Mouse (Mus musculus) cortical plate, adult 2 months (tissue): Measurements from ENCODE around the gene Vmn1r45. TPM values are rescaled to one million over a fixed set of nuclear protein-coding genes. Genes with fewer than 3 reads are reported as not detected.
"Not testable (repeated sequence)": the region's sequence is repeated elsewhere in the genome, so short reads cannot be mapped to it uniquely, and the experiment has no call there.

Source experiments
- H3K27ac ChIP-seq: fragments of 200-500 bp; 2 replicates; pipeline ENCODE4 v1.5.1; 2012; ENCODE audit warnings: low read length, control low read depth, inconsistent platforms; ENCODE audit not compliant: insufficient read depth
- H3K4me1 ChIP-seq: fragments of 200-500 bp; 2 replicates; pipeline ENCODE4 v1.6.1; 2011; ENCODE audit warnings: low read length; ENCODE audit not compliant: control insufficient read depth, insufficient read depth
- H3K4me3 ChIP-seq: fragments of 200-500 bp; 2 replicates; pipeline ENCODE4 v1.5.1; 2011; ENCODE audit warnings: mild to moderate bottlenecking, low read length, control low read depth; ENCODE audit not compliant: insufficient read depth
- CTCF ChIP-seq: fragments of 200-500 bp; IDR thresholded peaks from 2 replicates; pipeline ENCODE4 v1.5.1; 2011; ENCODE audit warnings: mild to moderate bottlenecking, control low read depth, low read length; ENCODE audit not compliant: insufficient read depth; ENCODE audit errors: extremely low read depth
- POLR2A ChIP-seq: fragments of 200-500 bp; IDR thresholded peaks from 2 replicates; pipeline ENCODE4 v1.6.1; 2011; ENCODE audit warnings: mild to moderate bottlenecking, low read length, control low read depth; ENCODE audit not compliant: insufficient read depth; ENCODE audit errors: extremely low read depth
- polyA plus RNA-seq: library from polyadenylated mRNA; depleted of rRNA; stranded (reverse); fragments of >200 nt; gene quantifications from 2 replicates; pipeline ENCODE4 v1.2.3, GENCODE M21; 2012; rRNA removed

The Vmn1r45 gene
- not detected in 2 replicates for polyA plus RNA-seq

GRCm38 (mm10) chr6:89940498-89940897 lies at the start of gene Vmn1r45:
Gene Vmn1r45 (minus strand): TSS chr6:89940598.
- not testable (repeated sequence) for H3K4me1 ChIP-seq, H3K27ac ChIP-seq, H3K4me3 ChIP-seq

DNA sequence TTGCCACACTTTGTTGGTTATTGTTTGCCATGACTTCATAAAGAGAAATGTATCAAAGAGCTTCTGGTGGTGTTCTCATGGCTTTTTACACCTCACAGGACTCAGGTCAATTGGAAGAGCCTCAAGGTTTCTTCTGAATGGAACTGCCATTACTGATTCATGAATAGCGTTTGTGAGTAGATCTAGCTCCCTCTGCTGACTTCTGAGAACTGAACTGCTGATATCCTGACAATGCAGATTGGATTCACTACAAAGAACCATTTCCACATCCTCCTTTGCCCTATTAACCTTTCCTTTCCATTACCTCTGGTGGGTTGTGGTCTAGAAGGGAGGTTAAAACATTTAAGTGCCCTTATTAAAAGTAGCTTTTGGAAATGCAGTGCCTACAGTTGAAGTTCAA lies 45.6 kb upstream of the Vmn1r45 start:
- no peak overlapping the region for H3K27ac ChIP-seq
- TF ChIP-seq CTCF (no peak), POLR2A (no peak)
- H3K4me3 ChIP-seq = no peak overlapping the region
- no peaks in the 10 kb centered on the region for H3K4me1 ChIP-seq

GRCm38 (mm10) chr6:89969013-89969412 lies 28.6 kb upstream of the Vmn1r45 start, which contains the start of gene Vmn1r46:
Gene Vmn1r46 (plus strand): TSS chr6:89969313.
- Histone ChIP-seq H3K4me3 (no peak within 1 kb of the TSS), H3K27ac (no peak within 1 kb of the TSS), H3K4me1 (no peaks in the 10 kb centered on the region)
- no peak for TF ChIP-seq POLR2A
- TF ChIP-seq CTCF = no peak

DNA sequence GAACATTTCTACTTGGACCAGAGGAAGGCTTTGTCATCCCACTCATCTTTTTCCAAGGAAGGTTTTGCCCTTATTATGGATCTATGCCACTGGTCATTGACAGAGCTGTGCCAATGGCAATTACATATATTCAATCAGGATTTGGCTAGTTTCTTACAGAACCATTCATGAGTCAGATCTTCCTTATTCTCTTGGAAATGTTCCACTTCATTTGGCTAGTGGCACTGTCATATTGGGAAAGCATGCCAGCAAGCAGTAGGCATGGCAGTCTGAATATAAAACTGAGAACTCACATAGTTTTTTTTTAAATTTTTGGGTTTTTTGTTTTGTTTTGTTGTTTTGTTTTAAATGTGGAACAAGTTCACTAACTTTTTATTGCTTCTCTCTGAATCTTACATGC lies 25.9 kb upstream of the Vmn1r45 start:
- Histone ChIP-seq H3K4me1 (no peaks in the 10 kb centered on the region), H3K4me3 (no peak overlapping the region), H3K27ac (no peak overlapping the region)
- TF ChIP-seq POLR2A = no peak
- no peak for TF ChIP-seq CTCF

- no peak overlapping the region for H3K27ac ChIP-seq
- H3K4me1 ChIP-seq = no peaks in the 10 kb centered on the region
- no peak for TF ChIP-seq POLR2A
- TF ChIP-seq CTCF = no peak
- no peak overlapping the region for H3K4me3 ChIP-seq
These were observed 13.2 kb upstream of the Vmn1r45 start for GRCm38 (mm10) chr6:89953556-89953955.

DNA sequence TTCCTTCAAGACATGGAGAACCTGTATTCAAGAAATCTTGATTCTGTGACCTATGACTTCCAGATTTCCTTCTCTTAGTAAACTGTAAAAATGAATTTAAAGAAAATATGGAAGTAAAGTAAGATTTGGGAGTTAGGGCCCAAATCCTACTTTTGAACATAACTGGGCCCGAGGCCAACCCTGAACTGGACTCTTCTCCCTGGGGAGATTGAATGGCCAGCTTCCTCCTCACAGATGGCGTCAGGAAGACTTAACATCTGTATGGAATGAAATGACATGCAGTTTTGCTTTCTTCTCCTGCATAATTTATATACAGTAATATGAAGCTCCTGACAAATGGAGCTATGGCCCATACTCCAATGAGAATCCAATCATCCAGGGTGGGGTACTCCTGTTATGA lies 528 bp upstream of the Vmn1r45 start:
- TF ChIP-seq POLR2A = no peak
- TF ChIP-seq CTCF = no peak
- no peaks in the 10 kb centered on the region for H3K4me1 ChIP-seq
- H3K4me3 ChIP-seq = no peak overlapping the region
- no peak overlapping the region for H3K27ac ChIP-seq

DNA sequence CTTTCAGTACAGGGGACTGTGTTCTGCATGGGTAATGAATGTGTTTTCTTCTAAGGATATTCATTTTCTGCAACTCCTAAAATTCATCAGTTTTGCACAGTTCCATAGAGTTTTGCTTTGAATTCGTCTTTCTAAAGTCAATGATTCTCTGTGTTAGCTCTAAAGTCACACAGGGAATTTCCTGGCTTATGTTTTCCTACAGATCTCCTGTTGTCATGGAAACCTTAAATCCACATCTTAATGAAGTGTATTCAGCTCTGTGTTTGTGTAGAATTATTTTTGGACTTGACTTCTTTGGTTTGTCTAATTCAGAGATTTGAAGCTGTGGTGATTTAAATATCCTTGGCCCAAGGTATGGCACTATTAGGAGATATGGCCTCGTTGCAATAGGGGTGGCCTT lies 56.6 kb downstream of the Vmn1r45 start:
- Histone ChIP-seq H3K4me3 (no peak overlapping the region), H3K27ac (no peak overlapping the region), H3K4me1 (no peaks in the 10 kb centered on the region)
- no peak for TF ChIP-seq CTCF
- TF ChIP-seq POLR2A = no peak

DNA sequence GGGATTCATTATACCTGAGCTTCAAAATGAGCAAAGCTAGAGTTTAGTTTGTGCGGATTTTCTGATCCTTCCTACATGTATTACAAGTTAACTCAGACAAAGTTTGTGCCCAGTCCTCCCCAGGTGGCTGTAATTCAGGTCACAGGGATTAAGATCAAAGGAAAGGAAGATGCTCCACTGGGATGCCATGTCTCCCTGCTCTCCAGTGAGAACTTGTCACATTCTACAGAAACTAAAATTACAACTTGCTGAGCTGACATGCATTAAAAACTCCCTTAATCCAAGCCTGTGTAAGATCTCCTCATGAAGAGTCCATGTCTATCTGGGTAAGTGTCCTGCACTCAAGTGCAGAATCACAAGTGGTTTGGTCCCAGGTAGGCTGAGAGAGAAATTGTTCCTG lies 57.0 kb downstream of the Vmn1r45 start, which contains the start of gene Vmn1r44:
Vmn1r44 (plus strand) TSS at position 301 of the 400 bp plus-strand sequence.
- no peaks in the 10 kb centered on the region for H3K4me1 ChIP-seq
- H3K4me3 ChIP-seq = no peak within 1 kb of the TSS
- TF ChIP-seq POLR2A = no peak
- no peak for TF ChIP-seq CTCF
- no peak within 1 kb of the TSS for H3K27ac ChIP-seq

Other genes starting within 250 kb of the Vmn1r45 start
- gene Vmn1r40, start 233.1 kb downstream of the Vmn1r45 start, polyA plus RNA-seq = not detected in 2 replicates
- not detected in 2 replicates for gene Vmn1r41, start 199.8 kb downstream of the Vmn1r45 start, polyA plus RNA-seq
- gene Vmn1r42, start 64.2 kb downstream of the Vmn1r45 start, polyA plus RNA-seq = not detected in 2 replicates
- gene Vmn1r43, start 64.2 kb downstream of the Vmn1r45 start, polyA plus RNA-seq = not detected in 2 replicates
- not detected in 2 replicates for gene Vmn1r44, start 56.9 kb downstream of the Vmn1r45 start, polyA plus RNA-seq
- gene Vmn1r46, start 28.7 kb upstream of the Vmn1r45 start, polyA plus RNA-seq = not detected in 2 replicates
- gene Vmn1r47, start 75.5 kb upstream of the Vmn1r45 start, polyA plus RNA-seq = not detected in 2 replicates
- not detected in 2 replicates for gene Vmn1r48, start 96.2 kb upstream of the Vmn1r45 start, polyA plus RNA-seq
- not detected in 2 replicates for gene Vmn1r49, start 137.9 kb upstream of the Vmn1r45 start, polyA plus RNA-seq
- gene Vmn1r50, start 160.8 kb upstream of the Vmn1r45 start, polyA plus RNA-seq = not detected in 2 replicates
- not detected in 2 replicates for gene Vmn1r51, start 182.0 kb upstream of the Vmn1r45 start, polyA plus RNA-seq
- not detected in 2 replicates for gene Vmn1r52, start 234.2 kb upstream of the Vmn1r45 start, polyA plus RNA-seq